Mouse (Mus musculus): ENCODE measurements at regions not wholly inside any gene's neighbourhood (a gene's known extent, or its start where the extent isn't known, plus 50 kb on each side); places are given as distances from the start of the nearest gene placed in this dataset.

DNA sequence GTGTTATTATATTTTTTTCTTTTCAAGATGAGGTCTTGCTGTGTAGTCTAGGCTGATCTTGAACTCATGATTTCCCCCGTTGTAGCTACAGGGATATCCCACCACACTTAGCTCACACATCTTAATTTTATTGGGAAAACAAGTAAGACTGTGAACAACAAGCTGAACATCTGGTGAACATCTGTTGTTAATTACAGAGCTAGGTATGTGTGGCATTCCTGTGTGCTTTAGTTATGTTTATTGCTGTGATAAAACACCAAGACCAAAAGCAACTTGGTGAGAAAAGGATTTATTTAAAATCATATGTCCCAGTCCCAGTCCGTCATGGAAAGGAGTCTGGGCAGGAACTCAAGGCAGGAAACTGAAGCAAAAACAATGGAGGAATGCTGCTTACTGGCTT lies 66.8 kb upstream of the Caprin1 start:
- H3K4me1 ChIP-seq (ENCODE audit: control insufficient read depth, insufficient read depth, low read length): no peaks in the 10 kb centered on the region
- no peak overlapping the region for H3K4me3 ChIP-seq (replicated peaks; ENCODE audit: low read length)
- 10% methylated on average over 2 of the region's 2 CpGs for WGBS
- no peaks in the 10 kb centered on the region for H3K36me3 ChIP-seq (ENCODE audit: control insufficient read depth, insufficient read depth, low read length)
- H3K27me3 ChIP-seq (ENCODE audit: control insufficient read depth, insufficient read depth, low read length): no peaks in the 10 kb centered on the region
- H3K4me2 ChIP-seq (replicated peaks; ENCODE audit: low read depth, low read length, severe bottlenecking): no peak overlapping the region
- H3K9ac ChIP-seq (ENCODE audit: low read depth, low read length, severe bottlenecking): no peak overlapping the region
- no peak for TF ChIP-seq POLR2A (IDR thresholded peaks at IDR 0.05; ENCODE audit: borderline replicate concordance, extremely low read depth, insufficient read depth, insufficient read length)
- 0 out of 2 replicates have a peak, but pooled peaks cover 4% of the 10 kb centered on the region for H3K9me3 ChIP-seq (ENCODE audit: control insufficient read depth, low read length)
- DNase-seq (ENCODE audit: low spot score) (no peak), ATAC-seq (ENCODE audit: low FRiP score, low read depth) (no peak)
- no peak overlapping the region for H3K27ac ChIP-seq (replicated peaks; ENCODE audit: low read depth, low read length)

GRCm38 (mm10) chr2:103865319-103866171 lies 68.1 kb upstream of the Caprin1 start:
- no peak for TF ChIP-seq POLR2A (IDR thresholded peaks at IDR 0.05; ENCODE audit: borderline replicate concordance, extremely low read depth, insufficient read depth, insufficient read length)
- DNase-seq (ENCODE audit: low spot score): no peak
- H3K4me1 ChIP-seq (ENCODE audit: control insufficient read depth, insufficient read depth, low read length): no peaks in the 10 kb centered on the region
- WGBS: 74% methylated on average over 4 of the region's 4 CpGs
- H3K9me3 ChIP-seq (ENCODE audit: control insufficient read depth, low read length): 0 out of 2 replicates have a peak, but pooled peaks cover 4% of the 10 kb centered on the region
- H3K27ac ChIP-seq (replicated peaks; ENCODE audit: low read depth, low read length): no peak overlapping the region
- no peak overlapping the region for H3K4me3 ChIP-seq (replicated peaks; ENCODE audit: low read length)
- H3K36me3 ChIP-seq (ENCODE audit: control insufficient read depth, insufficient read depth, low read length): no peaks in the 10 kb centered on the region
- ATAC-seq (ENCODE audit: low FRiP score, low read depth): no peak
- H3K4me2 ChIP-seq (replicated peaks; ENCODE audit: low read depth, low read length, severe bottlenecking): no peak overlapping the region
- H3K9ac ChIP-seq (ENCODE audit: low read depth, low read length, severe bottlenecking): no peak overlapping the region
- no peaks in the 10 kb centered on the region for H3K27me3 ChIP-seq (ENCODE audit: control insufficient read depth, insufficient read depth, low read length)

- H3K27me3 ChIP-seq (ENCODE audit: control insufficient read depth, insufficient read depth, low read length): no peaks in the 10 kb centered on the region
- no peaks in the 10 kb centered on the region for H3K36me3 ChIP-seq (ENCODE audit: control insufficient read depth, insufficient read depth, low read length)
- DNase-seq (ENCODE audit: low spot score) (no peak), ATAC-seq (ENCODE audit: low FRiP score, low read depth) (no peak)
- no peak overlapping the region for H3K27ac ChIP-seq (replicated peaks; ENCODE audit: low read depth, low read length)
- H3K4me3 ChIP-seq (replicated peaks; ENCODE audit: low read length): no peak overlapping the region
- TF ChIP-seq POLR2A (IDR thresholded peaks at IDR 0.05; ENCODE audit: borderline replicate concordance, extremely low read depth, insufficient read depth, insufficient read length): no peak
- WGBS: 78% methylated on average over 14 of the region's 14 CpGs
- H3K9ac ChIP-seq (ENCODE audit: low read depth, low read length, severe bottlenecking): no peak overlapping the region
- H3K4me1 ChIP-seq (ENCODE audit: control insufficient read depth, insufficient read depth, low read length): no peaks in the 10 kb centered on the region
- H3K9me3 ChIP-seq (ENCODE audit: control insufficient read depth, low read length): 0 out of 2 replicates have a peak, but pooled peaks cover 4% of the 10 kb centered on the region
- H3K4me2 ChIP-seq (replicated peaks; ENCODE audit: low read depth, low read length, severe bottlenecking): no peak overlapping the region
Observed at GRCm38 (mm10) chr2:103867241-103867957, 70.0 kb upstream of the Caprin1 start.

GRCm38 (mm10) chr2:103867958-103868330 lies 70.5 kb upstream of the Caprin1 start:
- no peak for TF ChIP-seq POLR2A (IDR thresholded peaks at IDR 0.05; ENCODE audit: borderline replicate concordance, extremely low read depth, insufficient read depth, insufficient read length)
- DNase-seq (ENCODE audit: low spot score) (no peak), ATAC-seq (ENCODE audit: low FRiP score, low read depth) (no peak)
- Histone ChIP-seq H3K4me3 (replicated peaks; ENCODE audit: low read length) (no peak overlapping the region), H3K4me1 (ENCODE audit: control insufficient read depth, insufficient read depth, low read length) (no peaks in the 10 kb centered on the region), H3K4me2 (replicated peaks; ENCODE audit: low read depth, low read length, severe bottlenecking) (no peak overlapping the region), H3K27ac (replicated peaks; ENCODE audit: low read depth, low read length) (no peak overlapping the region), H3K36me3 (ENCODE audit: control insufficient read depth, insufficient read depth, low read length) (no peaks in the 10 kb centered on the region), H3K27me3 (ENCODE audit: control insufficient read depth, insufficient read depth, low read length) (no peaks in the 10 kb centered on the region), H3K9ac (ENCODE audit: low read depth, low read length, severe bottlenecking) (no peak overlapping the region), H3K9me3 (ENCODE audit: control insufficient read depth, low read length) (0 out of 2 replicates have a peak, but pooled peaks cover 4% of the 10 kb centered on the region)
- WGBS: 93% methylated on average over 13 of the region's 13 CpGs

DNA sequence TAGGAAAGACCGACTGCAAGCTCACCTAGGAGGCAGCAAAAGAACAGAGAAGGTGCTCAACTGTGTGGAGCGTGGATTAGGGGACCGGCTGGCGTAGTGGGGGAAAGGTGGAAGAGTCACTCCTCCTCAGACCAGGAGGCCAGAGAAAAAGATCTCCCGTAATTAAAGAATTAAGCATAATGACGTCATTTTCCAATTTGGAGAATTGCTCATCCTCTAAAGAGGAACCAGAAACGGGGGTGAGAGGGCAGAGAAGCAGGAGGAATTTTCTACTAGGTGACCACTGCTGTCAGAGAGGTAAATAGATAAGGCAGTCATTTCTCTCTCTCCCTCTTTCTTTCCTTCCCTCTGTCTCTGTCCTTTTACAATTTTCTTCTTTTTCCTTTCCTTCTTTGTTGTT lies 71.2 kb upstream of the Caprin1 start:
- no peak for TF ChIP-seq POLR2A (IDR thresholded peaks at IDR 0.05; ENCODE audit: borderline replicate concordance, extremely low read depth, insufficient read depth, insufficient read length)
- H3K4me1 ChIP-seq (ENCODE audit: control insufficient read depth, insufficient read depth, low read length): no peaks in the 10 kb centered on the region
- no peak overlapping the region for H3K4me2 ChIP-seq (replicated peaks; ENCODE audit: low read depth, low read length, severe bottlenecking)
- H3K9ac ChIP-seq (ENCODE audit: low read depth, low read length, severe bottlenecking): no peak overlapping the region
- no peaks in the 10 kb centered on the region for H3K27me3 ChIP-seq (ENCODE audit: control insufficient read depth, insufficient read depth, low read length)
- DNase-seq (ENCODE audit: low spot score): no peak
- 54% methylated on average over 7 of the region's 7 CpGs for WGBS
- no peak overlapping the region for H3K27ac ChIP-seq (replicated peaks; ENCODE audit: low read depth, low read length)
- no peak for ATAC-seq (ENCODE audit: low FRiP score, low read depth)
- 0 out of 2 replicates have a peak, but pooled peaks cover 4% of the 10 kb centered on the region for H3K9me3 ChIP-seq (ENCODE audit: control insufficient read depth, low read length)
- no peak overlapping the region for H3K4me3 ChIP-seq (replicated peaks; ENCODE audit: low read length)
- no peaks in the 10 kb centered on the region for H3K36me3 ChIP-seq (ENCODE audit: control insufficient read depth, insufficient read depth, low read length)

All from limb, embryonic 14.5 days (tissue).